Mouse (Mus musculus) liver, adult (tissue): ENCODE results near the gene Tmem174.

Source experiments
- GATA4 ChIP-seq: IDR thresholded peaks from 2 replicates; pipeline ENCODE4 v1.6.1; 2014; ENCODE audit warnings: mild to moderate bottlenecking, low read length; ENCODE audit not compliant: insufficient replicate concordance

Tmem174 gene

DNA sequence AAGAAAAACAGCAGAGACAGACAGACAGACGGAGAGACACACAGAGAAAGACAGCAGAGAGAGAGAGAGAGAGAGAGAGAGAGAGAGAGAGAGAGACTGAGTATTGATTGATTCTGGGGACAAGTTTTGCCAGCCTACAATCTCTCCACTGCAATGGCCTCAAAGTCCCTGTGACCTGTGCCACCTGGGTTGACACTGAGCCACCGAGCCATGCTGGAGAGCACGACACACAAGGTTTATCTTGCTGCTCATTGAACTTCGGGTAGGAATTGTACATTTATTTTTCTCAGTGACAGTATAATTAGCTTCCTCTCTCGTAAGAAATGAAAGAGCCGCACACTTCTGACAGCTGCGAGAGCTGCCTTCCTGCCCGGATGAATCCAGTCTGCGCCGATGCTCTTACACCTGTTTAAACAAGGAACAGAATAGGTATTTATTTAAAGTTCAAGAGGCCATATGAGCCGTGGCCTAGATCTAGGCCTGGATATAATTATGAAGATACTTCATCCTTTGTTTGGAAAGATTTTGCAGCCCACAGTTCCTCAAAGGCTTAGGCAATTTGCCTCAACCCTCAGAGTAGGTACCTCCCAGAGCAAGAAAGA lies 43.2 kb downstream of the Tmem174 start:
- TF ChIP-seq GATA4 = 0 out of 2 replicates have a peak, but pooled peaks have one; percentile 18

- TF ChIP-seq GATA4 = no peak
Measured at GRCm38 (mm10) chr13:98591406-98591805, 45.8 kb downstream of the Tmem174 start.

DNA sequence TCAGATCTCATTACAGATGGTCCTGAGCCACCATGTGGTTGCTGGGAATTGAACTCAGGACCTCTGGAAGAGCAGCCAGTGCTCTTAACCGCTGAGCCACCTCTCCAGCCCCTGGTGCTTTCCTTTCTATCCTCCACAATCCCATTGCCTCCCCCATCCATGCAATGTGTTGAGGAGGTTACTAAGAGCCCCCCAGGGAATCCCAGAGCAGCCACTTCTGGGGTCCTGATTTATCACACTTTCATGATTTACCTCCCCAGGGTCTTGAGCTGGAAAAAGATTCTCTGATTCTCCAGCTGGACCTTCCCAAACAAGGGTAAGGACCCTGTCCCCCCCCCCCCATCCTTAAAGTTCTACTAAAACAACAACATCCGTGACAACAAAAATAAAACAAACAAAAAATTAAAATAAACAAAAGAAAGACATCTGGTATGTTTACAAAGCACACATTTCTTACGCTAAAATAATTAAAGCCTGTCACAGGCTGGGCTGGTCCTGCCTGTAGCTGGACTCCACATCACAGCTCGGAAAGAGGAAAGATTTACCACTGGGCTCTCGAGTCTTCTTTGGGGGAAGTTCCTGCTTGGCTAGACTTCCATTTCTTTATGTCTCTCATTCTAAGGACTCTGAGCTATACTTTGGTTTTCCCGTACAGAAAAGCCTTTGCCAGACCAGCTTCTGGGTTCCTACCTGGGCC lies 46.4 kb downstream of the Tmem174 start:
- no peak for TF ChIP-seq GATA4

DNA sequence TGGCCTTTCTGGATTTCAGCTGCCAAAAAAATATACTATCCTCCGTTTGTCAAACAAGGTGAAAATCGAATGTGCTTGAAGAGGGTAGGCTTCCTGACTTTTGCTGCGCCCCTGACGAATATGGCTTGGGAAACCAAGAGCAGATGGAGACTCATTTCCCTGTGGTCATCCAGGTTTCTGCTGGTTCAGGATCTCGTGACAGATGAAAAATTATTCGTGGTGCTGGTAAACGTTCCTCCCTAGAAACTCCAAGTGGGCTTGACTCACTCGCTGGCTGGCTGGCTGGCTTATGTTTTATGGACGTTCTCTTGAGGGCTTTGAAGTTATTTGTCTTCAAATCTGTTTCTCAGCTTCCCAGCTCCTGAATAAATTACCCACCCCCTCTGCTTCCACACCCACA lies 47.6 kb downstream of the Tmem174 start:
- no peak for TF ChIP-seq GATA4

DNA sequence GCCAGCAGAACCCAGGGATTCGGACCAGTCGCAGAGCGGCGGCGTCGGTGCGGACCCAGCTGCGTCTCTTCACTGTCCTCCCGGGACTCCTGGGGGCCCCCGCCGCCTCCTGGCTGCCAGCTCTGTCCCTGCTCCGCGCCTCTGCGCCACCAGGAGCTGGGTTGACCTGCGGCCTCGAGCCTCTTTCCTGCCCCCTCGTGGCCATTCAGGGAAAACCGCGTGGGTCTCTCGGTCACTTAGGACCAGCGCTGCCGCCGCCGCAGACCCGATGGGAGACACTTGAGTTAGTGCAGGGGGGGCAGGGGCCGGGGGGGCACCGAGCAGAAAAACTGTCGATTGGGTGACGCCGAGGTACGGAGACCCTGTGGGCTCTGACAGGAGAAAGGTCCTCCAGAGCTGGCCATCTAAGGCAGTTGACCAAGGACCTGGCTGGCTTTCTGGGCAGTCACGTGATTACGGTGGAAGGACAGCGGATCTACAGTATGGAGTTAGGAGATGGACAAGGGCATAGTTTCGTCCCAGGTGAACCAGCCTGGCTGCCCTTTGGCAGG lies 48.2 kb downstream of the Tmem174 start:
- no peak for TF ChIP-seq GATA4

DNA sequence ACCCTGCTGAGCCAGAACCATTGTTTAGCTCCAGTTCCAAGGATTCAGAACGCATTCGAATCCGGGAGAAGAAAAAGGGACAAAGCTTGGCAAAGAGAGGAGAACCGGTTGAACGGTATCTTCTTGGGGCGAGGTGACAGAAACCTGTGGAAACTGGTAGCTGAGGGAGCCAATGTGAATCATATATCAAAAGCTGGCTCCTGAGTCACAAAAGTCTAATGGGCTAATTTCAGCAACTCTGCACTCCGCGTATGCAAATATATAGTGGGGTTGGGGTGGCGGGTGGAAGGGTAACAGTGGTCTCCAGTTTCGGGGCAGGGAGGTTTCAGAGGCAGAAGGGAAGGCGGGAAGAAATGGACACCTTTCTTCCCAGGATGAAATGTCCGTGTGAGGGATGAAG lies 48.7 kb downstream of the Tmem174 start:
- TF ChIP-seq GATA4 = no peak

GRCm38 (mm10) chr13:98587639-98588038 lies 49.6 kb downstream of the Tmem174 start:
- no peak for TF ChIP-seq GATA4

GRCm38 (mm10) chr13:98586817-98587575 lies 50.2 kb downstream of the Tmem174 start:
- TF ChIP-seq GATA4 = no peak
